Mouse (Mus musculus): Measurements from ENCODE around the gene Fzr1. TPM values are rescaled to one million over a fixed set of nuclear protein-coding genes. Genes with fewer than 3 reads are reported as not detected.

Gene Fzr1
- polyA plus RNA-seq, 1 experiment from 2014 or later: 132 TPM

DNA sequence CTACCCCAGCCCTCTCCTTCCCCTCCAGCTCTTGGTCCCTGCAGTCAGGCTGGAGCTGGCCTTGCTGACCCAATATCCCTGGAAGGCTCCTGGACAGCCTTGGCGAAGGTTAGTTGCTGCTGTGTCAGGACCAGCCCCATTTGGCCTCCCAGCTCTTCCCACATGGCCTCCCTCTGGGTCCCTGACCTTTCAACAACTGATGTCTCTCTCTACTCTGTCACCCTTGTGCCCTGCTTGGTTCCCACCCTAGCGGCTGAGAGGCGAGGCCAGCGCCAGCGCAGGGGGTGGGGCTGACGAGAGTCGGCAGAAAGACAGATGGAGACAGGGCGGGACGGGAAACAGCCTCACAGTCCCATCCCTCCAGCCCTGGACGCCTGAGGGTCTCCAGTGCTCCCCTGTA is 49.9 kb downstream of the Fzr1 start, which contains the start of gene Tbxa2r:
TSS of gene Tbxa2r (plus strand) at position 346 of the 400 bp plus-strand sequence.
- Histone ChIP-seq H3K9ac (ENCODE audit: low read length) (no peak within 1 kb of the TSS), H3K36me3 (ENCODE audit: control insufficient read depth, insufficient read depth, low read length) (peaks cover 27% of the 10 kb centered on the region), H3K4me1 (replicated peaks; ENCODE audit: control insufficient read depth, insufficient read depth, low read length) (no peaks in the 10 kb centered on the region), H3K27me3 (ENCODE audit: control insufficient read depth, insufficient read depth, low read length) (peaks cover 8% of the 10 kb centered on the region), H3K27ac (ENCODE audit: low read depth, low read length) (no peak within 1 kb of the TSS), H3K4me2 (ENCODE audit: low read depth, low read length, severe bottlenecking) (no peak within 1 kb of the TSS), H3K9me3 (ENCODE audit: control insufficient read depth, low read length) (no peaks in the 10 kb centered on the region), H3K4me3 (ENCODE audit: low read depth, low read length) (no peak within 1 kb of the TSS)
- DNase-seq (ENCODE audit: low spot score) (no peak), ATAC-seq (replicated peaks; ENCODE audit: low FRiP score) (no peak)
- WGBS: 19% methylated on average over 10 of the region's 10 CpGs

DNA sequence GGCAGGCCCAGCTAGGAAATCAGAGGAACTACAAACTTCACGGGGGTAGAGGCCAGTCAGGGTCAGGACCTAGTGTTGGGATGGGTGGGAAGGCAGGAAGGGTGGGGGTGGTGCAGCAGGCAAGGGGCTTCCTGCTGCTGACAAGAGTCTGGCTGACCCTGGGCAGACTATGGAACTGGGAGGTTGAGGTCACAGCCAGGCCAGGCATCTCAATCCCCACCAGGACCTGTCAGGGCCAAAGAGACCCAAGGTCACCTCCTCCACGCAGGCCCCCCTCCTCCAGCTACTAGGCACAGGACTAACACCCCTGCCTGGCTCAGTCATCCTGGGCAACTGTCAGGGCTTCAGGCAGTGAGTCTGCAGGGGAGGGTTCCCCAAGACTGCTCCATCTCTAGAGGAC is 50.4 kb downstream of the Fzr1 start:
- H3K36me3 ChIP-seq (ENCODE audit: control insufficient read depth, insufficient read depth, low read length): peaks cover 27% of the 10 kb centered on the region
- 67% methylated on average over 2 of the region's 2 CpGs for WGBS
- no peak overlapping the region for H3K4me3 ChIP-seq (ENCODE audit: low read depth, low read length)
- peaks cover 8% of the 10 kb centered on the region for H3K27me3 ChIP-seq (ENCODE audit: control insufficient read depth, insufficient read depth, low read length)
- H3K4me1 ChIP-seq (replicated peaks; ENCODE audit: control insufficient read depth, insufficient read depth, low read length): no peaks in the 10 kb centered on the region
- no peak for ATAC-seq (replicated peaks; ENCODE audit: low FRiP score)
- no peak overlapping the region for H3K4me2 ChIP-seq (ENCODE audit: low read depth, low read length, severe bottlenecking)
- H3K27ac ChIP-seq (ENCODE audit: low read depth, low read length): no peak overlapping the region
- no peak for DNase-seq (ENCODE audit: low spot score)
- H3K9me3 ChIP-seq (ENCODE audit: control insufficient read depth, low read length): no peaks in the 10 kb centered on the region
- no peak overlapping the region for H3K9ac ChIP-seq (ENCODE audit: low read length)

GRCm38 (mm10) chr10:81326858-81327257 is 51.5 kb downstream of the Fzr1 start:
- Histone ChIP-seq H3K4me2 (ENCODE audit: low read depth, low read length, severe bottlenecking) (no peak overlapping the region), H3K4me1 (replicated peaks; ENCODE audit: control insufficient read depth, insufficient read depth, low read length) (peaks cover 4% of the 10 kb centered on the region), H3K27ac (ENCODE audit: low read depth, low read length) (no peak overlapping the region), H3K36me3 (ENCODE audit: control insufficient read depth, insufficient read depth, low read length) (peaks cover 27% of the 10 kb centered on the region), H3K4me3 (ENCODE audit: low read depth, low read length) (no peak overlapping the region), H3K9ac (ENCODE audit: low read length) (no peak overlapping the region), H3K9me3 (ENCODE audit: control insufficient read depth, low read length) (no peaks in the 10 kb centered on the region), H3K27me3 (ENCODE audit: control insufficient read depth, insufficient read depth, low read length) (no peaks in the 10 kb centered on the region)
- no peak for ATAC-seq (replicated peaks; ENCODE audit: low FRiP score)
- WGBS: 89% methylated on average over 6 of the region's 6 CpGs
- DNase-seq (ENCODE audit: low spot score): no peak

DNA sequence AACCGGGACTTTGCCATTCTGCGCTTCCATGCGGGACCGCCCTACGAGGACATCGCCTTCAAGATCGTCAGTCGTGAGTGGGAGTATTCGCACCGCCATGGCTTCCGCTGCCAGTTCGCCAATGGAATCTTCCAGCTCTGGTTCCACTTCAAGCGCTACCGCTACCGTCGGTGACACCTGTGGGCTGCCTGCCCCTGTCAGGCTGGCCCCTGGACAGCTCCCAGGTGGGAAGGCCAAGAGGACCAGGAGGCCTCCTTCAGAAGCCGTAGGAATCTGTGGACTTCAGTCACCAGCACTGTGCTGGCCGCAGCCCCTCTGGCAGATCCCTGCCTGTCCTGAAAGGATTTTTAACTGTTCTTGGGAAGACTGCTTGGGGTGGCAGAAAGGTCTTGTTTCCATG is 52.5 kb downstream of the Fzr1 start:
- peaks cover 27% of the 10 kb centered on the region for H3K36me3 ChIP-seq (ENCODE audit: control insufficient read depth, insufficient read depth, low read length)
- WGBS: 95% methylated on average over 18 of the region's 18 CpGs
- H3K4me1 ChIP-seq (replicated peaks; ENCODE audit: control insufficient read depth, insufficient read depth, low read length): peaks cover 7% of the 10 kb centered on the region

GRCm38 (mm10) chr10:81325176-81325575 is 53.1 kb downstream of the Fzr1 start:
- peaks cover 7% of the 10 kb centered on the region for H3K4me1 ChIP-seq (replicated peaks; ENCODE audit: control insufficient read depth, insufficient read depth, low read length)
- no peaks in the 10 kb centered on the region for H3K27me3 ChIP-seq (ENCODE audit: control insufficient read depth, insufficient read depth, low read length)
- ATAC-seq (replicated peaks; ENCODE audit: low FRiP score) (no peak), DNase-seq (ENCODE audit: low spot score) (no peak)
- H3K9me3 ChIP-seq (ENCODE audit: control insufficient read depth, low read length): no peaks in the 10 kb centered on the region
- no peak overlapping the region for H3K27ac ChIP-seq (ENCODE audit: low read depth, low read length)
- WGBS: 93% methylated on average over 21 of the region's 21 CpGs
- H3K9ac ChIP-seq (ENCODE audit: low read length): no peak overlapping the region
- no peak overlapping the region for H3K4me3 ChIP-seq (ENCODE audit: low read depth, low read length)
- no peak overlapping the region for H3K4me2 ChIP-seq (ENCODE audit: low read depth, low read length, severe bottlenecking)
- peaks cover 27% of the 10 kb centered on the region for H3K36me3 ChIP-seq (ENCODE audit: control insufficient read depth, insufficient read depth, low read length)

More for the DNA sequence above, 52.5 kb downstream of the Fzr1 start:
- H3K9ac ChIP-seq (ENCODE audit: low read length): no peak overlapping the region
- H3K27me3 ChIP-seq (ENCODE audit: control insufficient read depth, insufficient read depth, low read length): no peaks in the 10 kb centered on the region
- ATAC-seq (replicated peaks; ENCODE audit: low FRiP score): no peak
- H3K4me2 ChIP-seq (ENCODE audit: low read depth, low read length, severe bottlenecking): no peak overlapping the region
- no peak for DNase-seq (ENCODE audit: low spot score)
- H3K4me3 ChIP-seq (ENCODE audit: low read depth, low read length): no peak overlapping the region
- H3K9me3 ChIP-seq (ENCODE audit: control insufficient read depth, low read length): no peaks in the 10 kb centered on the region
- no peak overlapping the region for H3K27ac ChIP-seq (ENCODE audit: low read depth, low read length)

DNA sequence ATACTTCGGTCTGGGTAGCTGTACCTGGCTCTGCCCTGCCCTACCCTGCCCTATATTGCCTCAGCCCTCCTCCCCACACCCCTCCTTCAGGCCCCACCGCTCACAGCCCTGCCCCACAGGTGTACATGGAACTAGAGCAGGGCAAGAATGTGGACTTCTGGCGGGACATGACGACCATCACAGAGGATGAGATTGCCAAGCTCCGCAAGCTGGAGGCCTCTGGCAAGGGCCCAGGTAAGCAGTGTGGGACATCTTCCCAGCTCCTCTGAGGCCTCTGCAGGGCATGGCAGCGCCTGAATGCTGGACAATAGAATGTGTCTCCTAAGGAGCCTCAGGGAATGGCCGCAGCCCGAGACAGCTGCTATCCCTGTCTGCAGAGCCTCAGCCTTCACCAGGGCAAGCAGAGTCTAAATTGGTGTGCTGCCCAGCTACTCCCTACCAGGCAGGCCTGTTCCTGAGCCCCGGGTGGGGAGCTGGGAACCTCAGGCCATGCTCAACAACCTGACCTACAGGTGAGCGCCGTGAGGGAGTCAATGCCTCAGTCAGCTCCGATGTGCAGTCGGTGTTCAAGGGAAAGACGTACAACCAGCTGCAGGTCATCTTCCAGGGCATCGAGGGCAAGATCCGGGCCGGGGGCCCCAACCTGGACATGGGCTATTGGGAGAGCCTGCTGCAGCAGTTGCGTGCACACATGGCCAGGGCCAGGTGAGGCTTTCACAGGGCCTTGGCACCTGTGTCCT is 54.4 kb downstream of the Fzr1 start:
- Histone ChIP-seq H3K27me3 (ENCODE audit: control insufficient read depth, insufficient read depth, low read length) (no peaks in the 10 kb centered on the region), H3K9ac (ENCODE audit: low read length) (no peak overlapping the region), H3K4me2 (ENCODE audit: low read depth, low read length, severe bottlenecking) (no peak overlapping the region), H3K4me3 (ENCODE audit: low read depth, low read length) (no peak overlapping the region), H3K27ac (ENCODE audit: low read depth, low read length) (no peak overlapping the region), H3K4me1 (replicated peaks; ENCODE audit: control insufficient read depth, insufficient read depth, low read length) (peaks cover 14% of the 10 kb centered on the region), H3K36me3 (ENCODE audit: control insufficient read depth, insufficient read depth, low read length) (peaks cover 27% of the 10 kb centered on the region), H3K9me3 (ENCODE audit: control insufficient read depth, low read length) (no peaks in the 10 kb centered on the region)
- DNase-seq (ENCODE audit: low spot score): no peak
- ATAC-seq (replicated peaks; ENCODE audit: low FRiP score): no peak
- WGBS: 94% methylated on average over 18 of the region's 18 CpGs

DNA sequence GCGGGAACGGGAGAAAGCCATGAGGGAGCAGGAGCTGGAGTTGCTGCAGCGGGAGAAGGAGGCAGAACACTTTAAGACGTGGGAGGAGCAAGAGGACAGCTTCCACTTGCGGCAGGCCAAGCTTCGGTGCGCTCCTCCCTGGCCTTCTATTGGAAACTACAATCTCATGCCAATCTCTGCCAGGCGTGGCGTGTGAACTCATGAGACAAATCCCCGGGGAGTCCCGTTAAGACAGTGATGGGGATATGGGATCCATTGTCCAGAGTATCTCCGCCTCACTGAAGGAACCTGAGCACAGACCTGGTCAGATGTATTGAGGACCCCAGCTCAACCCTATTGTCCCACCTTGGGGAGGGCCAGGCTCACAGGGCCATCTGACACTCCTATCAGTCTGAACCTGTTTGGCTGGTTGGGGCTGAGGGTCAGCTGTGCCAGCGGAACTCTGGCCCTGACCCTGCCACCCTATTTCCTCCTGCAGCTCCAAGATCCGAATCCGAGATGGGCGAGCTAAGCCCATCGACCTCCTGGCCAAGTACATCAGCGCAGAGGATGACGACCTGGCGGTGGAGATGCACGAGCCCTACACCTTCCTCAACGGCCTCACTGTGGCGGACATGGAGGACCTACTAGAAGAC is 55.1 kb downstream of the Fzr1 start:
- Histone ChIP-seq H3K9me3 (ENCODE audit: control insufficient read depth, low read length) (no peaks in the 10 kb centered on the region), H3K9ac (ENCODE audit: low read length) (no peak overlapping the region), H3K4me2 (ENCODE audit: low read depth, low read length, severe bottlenecking) (no peak overlapping the region), H3K4me1 (replicated peaks; ENCODE audit: control insufficient read depth, insufficient read depth, low read length) (peaks cover 14% of the 10 kb centered on the region), H3K27ac (ENCODE audit: low read depth, low read length) (no peak overlapping the region), H3K36me3 (ENCODE audit: control insufficient read depth, insufficient read depth, low read length) (peaks cover 27% of the 10 kb centered on the region), H3K27me3 (ENCODE audit: control insufficient read depth, insufficient read depth, low read length) (no peaks in the 10 kb centered on the region), H3K4me3 (ENCODE audit: low read depth, low read length) (no peak overlapping the region)
- ATAC-seq (replicated peaks; ENCODE audit: low FRiP score) (no peak), DNase-seq (ENCODE audit: low spot score) (no peak)
- WGBS: 95% methylated on average over 23 of the region's 23 CpGs

DNA sequence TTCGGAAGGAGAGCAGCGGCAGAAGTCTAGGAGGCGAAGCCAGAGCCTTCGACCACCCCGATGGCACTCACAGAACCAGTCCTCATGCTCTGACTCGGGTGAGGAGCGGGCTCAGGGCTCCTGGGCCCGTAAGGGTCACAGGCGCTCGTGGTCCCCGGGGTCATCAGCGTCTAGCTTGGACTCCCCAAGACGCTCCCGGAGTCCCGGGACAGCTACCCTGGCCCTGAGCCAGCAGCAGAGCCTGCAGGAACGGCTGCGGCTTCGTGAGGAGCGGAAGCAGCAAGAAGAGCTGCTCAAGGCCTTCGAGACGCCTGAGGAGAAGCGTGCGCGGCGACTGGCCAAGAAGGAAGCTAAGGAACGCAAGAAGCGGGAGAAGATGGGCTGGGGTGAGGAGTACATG is 55.9 kb downstream of the Fzr1 start:
- ATAC-seq (replicated peaks; ENCODE audit: low FRiP score) (no peak), DNase-seq (ENCODE audit: low spot score) (no peak)
- Histone ChIP-seq H3K9ac (ENCODE audit: low read length) (no peak overlapping the region), H3K27me3 (ENCODE audit: control insufficient read depth, insufficient read depth, low read length) (no peaks in the 10 kb centered on the region), H3K4me2 (ENCODE audit: low read depth, low read length, severe bottlenecking) (no peak overlapping the region), H3K27ac (ENCODE audit: low read depth, low read length) (no peak overlapping the region), H3K4me3 (ENCODE audit: low read depth, low read length) (peak overlapping the region; percentile 93; the same call in 1 of the 2 replicates), H3K36me3 (ENCODE audit: control insufficient read depth, insufficient read depth, low read length) (peaks cover 29% of the 10 kb centered on the region), H3K9me3 (ENCODE audit: control insufficient read depth, low read length) (no peaks in the 10 kb centered on the region), H3K4me1 (replicated peaks; ENCODE audit: control insufficient read depth, insufficient read depth, low read length) (peaks cover 14% of the 10 kb centered on the region)
- WGBS: 95% methylated on average over 27 of the region's 27 CpGs

Data from forebrain, embryonic 11.5 days (tissue).